Mouse (Mus musculus): ENCODE measurements at regions not wholly inside any gene's neighbourhood (a gene's known extent, or its start where the extent isn't known, plus 50 kb on each side); places are given as distances from the start of the nearest gene placed in this dataset.

GRCm38 (mm10) chr2:30676450-30676832, 81.6 kb downstream of the Cstad start:
- no peak for TF ChIP-seq CTCF (IDR thresholded peaks at IDR 0.05; ENCODE audit: low read depth)
- Histone ChIP-seq H3K9ac (peak overlapping the region; percentile 8; the same call in 1 of the 2 replicates), H3K9me3 (ENCODE audit: low read depth, low read length) (no peaks in the 10 kb centered on the region; the same call in 1 of the 2 replicates), H3K4me1 (ENCODE audit: insufficient read depth) (peaks cover 24% of the 10 kb centered on the region), H3K4me3 (ENCODE audit: low read depth, low read length) (peak overlapping the region; percentile 29), H3K27ac (ENCODE audit: low read depth) (peak overlapping the region; percentile 97), H3K27me3 (ENCODE audit: insufficient read depth, low read length) (no peaks in the 10 kb centered on the region), H3K36me3 (ENCODE audit: insufficient read depth) (no peaks in the 10 kb centered on the region), H3K4me2 (peak overlapping the region; percentile 72)
- WGBS = 7% methylated on average over 7 of the region's 7 CpGs
- peak; percentile 23; the same call in 1 of the 2 replicates for ATAC-seq (ENCODE audit: insufficient read depth)
- no peak for DNase-seq

DNA sequence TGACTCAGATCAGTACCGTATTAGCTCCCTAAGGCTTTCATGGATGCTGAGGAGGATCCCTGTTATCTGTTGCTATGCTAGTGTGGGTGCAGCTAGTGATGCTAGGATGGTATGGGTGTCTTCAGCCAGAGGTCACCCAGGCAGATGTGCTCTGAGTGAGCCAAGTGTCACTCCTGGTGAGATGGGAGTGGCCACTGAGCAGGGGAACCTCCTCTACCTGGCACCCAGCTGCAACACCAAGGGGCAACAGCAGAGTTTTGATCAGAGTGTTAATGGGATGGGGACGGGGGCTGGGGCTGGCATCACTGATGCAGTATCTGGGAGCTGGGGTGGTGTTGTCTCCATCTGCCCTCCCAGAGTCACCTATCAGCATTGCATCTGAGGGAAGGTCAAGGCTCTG, 81.0 kb downstream of the Cstad start:
- DNase-seq = no peak
- Histone ChIP-seq H3K27ac (ENCODE audit: low read depth) (peak overlapping the region; percentile 97; the same call in 1 of the 2 replicates), H3K27me3 (ENCODE audit: insufficient read depth, low read length) (no peaks in the 10 kb centered on the region), H3K4me1 (ENCODE audit: insufficient read depth) (peaks cover 21% of the 10 kb centered on the region), H3K9me3 (ENCODE audit: low read depth, low read length) (no peaks in the 10 kb centered on the region; the same call in 1 of the 2 replicates), H3K36me3 (ENCODE audit: insufficient read depth) (no peaks in the 10 kb centered on the region), H3K9ac (no peak overlapping the region), H3K4me3 (ENCODE audit: low read depth, low read length) (no peak overlapping the region), H3K4me2 (no peak overlapping the region)
- no peak for TF ChIP-seq CTCF (IDR thresholded peaks at IDR 0.05; ENCODE audit: low read depth)
- ATAC-seq (ENCODE audit: insufficient read depth) = 0 out of 2 replicates have a peak, but pooled peaks have one; percentile 4
- 84% methylated on average over 2 of the region's 2 CpGs for WGBS

DNA sequence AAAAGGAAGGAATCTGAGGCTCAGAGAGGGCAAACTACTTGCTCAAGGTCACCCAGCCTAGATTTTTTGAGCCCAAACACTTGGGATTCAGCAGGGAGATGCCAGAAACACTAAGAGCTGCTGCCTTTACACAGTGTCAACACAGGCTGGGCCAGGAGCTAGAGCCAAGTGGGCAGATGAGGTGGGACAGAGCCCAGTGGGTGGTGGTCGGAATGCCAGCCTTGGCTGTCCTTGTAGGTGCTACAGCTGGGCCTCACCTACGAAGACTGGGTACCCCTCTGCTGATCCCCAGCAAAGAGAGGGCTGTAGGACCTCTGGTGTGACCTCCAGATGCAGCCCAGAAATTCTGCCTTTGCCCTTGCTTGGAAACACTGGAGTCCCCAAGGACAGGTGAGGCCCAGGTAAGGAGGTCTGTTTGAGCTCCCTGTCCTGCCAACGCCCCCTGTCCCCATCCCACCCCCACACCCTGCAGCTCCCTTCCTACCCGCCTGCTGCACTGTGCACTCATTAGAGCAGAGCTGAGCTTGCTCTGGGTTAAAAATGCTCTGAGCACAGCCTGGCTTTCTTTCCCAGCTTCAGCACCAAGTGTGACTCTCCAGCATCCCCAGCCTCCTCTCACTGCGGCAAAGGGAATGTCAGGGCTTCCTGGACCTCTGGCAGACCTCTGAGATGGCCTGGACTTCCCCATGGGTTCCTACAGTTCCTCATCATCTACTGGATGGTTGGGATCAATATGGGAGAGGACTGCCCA, 76.2 kb downstream of the Cstad start:
- DNase-seq = no peak
- ATAC-seq (ENCODE audit: insufficient read depth) = no peak
- H3K4me2 ChIP-seq = no peak overlapping the region
- H3K27ac ChIP-seq (ENCODE audit: low read depth) = no peak overlapping the region
- WGBS = 58% methylated on average over 5 of the region's 5 CpGs
- no peak overlapping the region for H3K4me3 ChIP-seq (ENCODE audit: low read depth, low read length)
- no peak overlapping the region for H3K9ac ChIP-seq
- peaks cover 14% of the 10 kb centered on the region for H3K4me1 ChIP-seq (ENCODE audit: insufficient read depth)
- no peaks in the 10 kb centered on the region for H3K36me3 ChIP-seq (ENCODE audit: insufficient read depth)
- no peaks in the 10 kb centered on the region for H3K9me3 ChIP-seq (ENCODE audit: low read depth, low read length)
- TF ChIP-seq CTCF (IDR thresholded peaks at IDR 0.05; ENCODE audit: low read depth) = no peak
- no peaks in the 10 kb centered on the region for H3K27me3 ChIP-seq (ENCODE audit: insufficient read depth, low read length)

- no peak for TF ChIP-seq CTCF (IDR thresholded peaks at IDR 0.05; ENCODE audit: low read depth)
- H3K36me3 ChIP-seq (ENCODE audit: insufficient read depth) = no peaks in the 10 kb centered on the region
- H3K4me2 ChIP-seq = no peak overlapping the region
- no peak overlapping the region for H3K9ac ChIP-seq
- peaks cover 18% of the 10 kb centered on the region for H3K4me1 ChIP-seq (ENCODE audit: insufficient read depth)
- H3K27me3 ChIP-seq (ENCODE audit: insufficient read depth, low read length) = no peaks in the 10 kb centered on the region
- DNase-seq (peak; percentile 62), ATAC-seq (ENCODE audit: insufficient read depth) (peak; percentile 33; the same call in 1 of the 2 replicates)
- 12% methylated on average over 8 of the region's 8 CpGs for WGBS
- H3K27ac ChIP-seq (ENCODE audit: low read depth) = peak overlapping the region; percentile 72; the same call in 1 of the 2 replicates
- H3K4me3 ChIP-seq (ENCODE audit: low read depth, low read length) = no peak overlapping the region
- H3K9me3 ChIP-seq (ENCODE audit: low read depth, low read length) = no peaks in the 10 kb centered on the region
Measured at GRCm38 (mm10) chr2:30667468-30667867, 72.6 kb downstream of the Cstad start.

DNA sequence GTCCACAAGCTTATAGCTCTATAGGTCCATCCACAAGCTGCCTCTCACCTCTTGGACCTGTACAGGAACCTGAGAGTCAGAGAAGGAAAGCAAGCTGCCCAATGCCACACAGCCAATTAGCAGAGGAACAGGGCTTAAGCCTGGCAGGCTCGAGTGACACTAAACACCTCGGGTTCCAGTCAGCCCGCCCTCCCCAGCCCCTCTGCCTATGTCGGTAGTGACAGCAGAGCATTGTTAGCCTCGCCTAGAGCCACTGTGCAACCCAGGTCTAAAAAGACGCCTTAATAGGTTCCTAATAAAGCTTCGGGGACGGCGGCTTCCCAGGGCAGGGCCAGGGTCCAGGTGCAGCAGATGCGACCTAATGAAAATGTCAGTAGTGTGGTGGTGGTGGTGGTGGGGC, 66.3 kb downstream of the Cstad start:
- TF ChIP-seq CTCF (IDR thresholded peaks at IDR 0.05; ENCODE audit: low read depth) = no peak
- DNase-seq (no peak), ATAC-seq (ENCODE audit: insufficient read depth) (no peak)
- H3K4me2 ChIP-seq = no peak overlapping the region
- H3K27ac ChIP-seq (ENCODE audit: low read depth) = peak overlapping the region; percentile 100; the same call in 1 of the 2 replicates
- 54% methylated on average over 10 of the region's 10 CpGs for WGBS
- no peaks in the 10 kb centered on the region for H3K9me3 ChIP-seq (ENCODE audit: low read depth, low read length)
- no peak overlapping the region for H3K4me3 ChIP-seq (ENCODE audit: low read depth, low read length)
- H3K4me1 ChIP-seq (ENCODE audit: insufficient read depth) = peaks cover 45% of the 10 kb centered on the region
- 0 out of 2 replicates have a peak overlapping the region, but pooled peaks have one; percentile 17 for H3K9ac ChIP-seq
- H3K36me3 ChIP-seq (ENCODE audit: insufficient read depth) = no peaks in the 10 kb centered on the region
- no peaks in the 10 kb centered on the region for H3K27me3 ChIP-seq (ENCODE audit: insufficient read depth, low read length)

DNA sequence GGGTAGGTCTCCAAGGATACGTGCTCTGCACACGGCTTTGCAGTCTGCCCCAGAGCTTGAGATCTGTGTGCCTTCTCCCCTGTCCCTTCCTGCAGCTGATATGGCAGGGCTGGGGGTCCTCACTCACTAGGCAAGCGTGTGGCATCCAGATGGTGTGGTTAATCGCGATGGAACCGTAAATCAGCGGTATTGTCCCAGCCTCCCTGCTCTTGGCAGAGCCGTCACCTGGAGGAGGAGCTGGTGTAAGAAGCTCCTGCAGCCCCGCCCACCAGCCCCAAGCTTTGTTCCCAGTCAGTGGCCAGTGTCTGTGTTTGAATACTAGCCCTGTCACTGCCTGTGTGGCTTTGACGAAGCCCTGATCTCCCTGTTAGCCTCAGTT, 65.8 kb downstream of the Cstad start:
- H3K27ac ChIP-seq (ENCODE audit: low read depth) = peak overlapping the region; percentile 100
- H3K4me2 ChIP-seq = no peak overlapping the region
- no peak overlapping the region for H3K4me3 ChIP-seq (ENCODE audit: low read depth, low read length)
- no peaks in the 10 kb centered on the region for H3K36me3 ChIP-seq (ENCODE audit: insufficient read depth)
- no peaks in the 10 kb centered on the region for H3K9me3 ChIP-seq (ENCODE audit: low read depth, low read length)
- TF ChIP-seq CTCF (IDR thresholded peaks at IDR 0.05; ENCODE audit: low read depth) = no peak
- WGBS = 23% methylated on average over 10 of the region's 10 CpGs
- DNase-seq (peak; percentile 50), ATAC-seq (ENCODE audit: insufficient read depth) (no peak)
- no peaks in the 10 kb centered on the region for H3K27me3 ChIP-seq (ENCODE audit: insufficient read depth, low read length)
- 0 out of 2 replicates have a peak overlapping the region, but pooled peaks have one; percentile 17 for H3K9ac ChIP-seq
- peaks cover 45% of the 10 kb centered on the region for H3K4me1 ChIP-seq (ENCODE audit: insufficient read depth)

- no peak overlapping the region for H3K4me3 ChIP-seq (ENCODE audit: low read depth, low read length)
- no peak overlapping the region for H3K4me2 ChIP-seq
- ATAC-seq (ENCODE audit: insufficient read depth) (no peak), DNase-seq (no peak)
- H3K4me1 ChIP-seq (ENCODE audit: insufficient read depth) = peaks cover 43% of the 10 kb centered on the region
- no peaks in the 10 kb centered on the region for H3K36me3 ChIP-seq (ENCODE audit: insufficient read depth)
- no peak for TF ChIP-seq CTCF (IDR thresholded peaks at IDR 0.05; ENCODE audit: low read depth)
- peak overlapping the region; percentile 31; the same call in 1 of the 2 replicates for H3K9ac ChIP-seq
- WGBS = 30% methylated on average over 11 of the region's 11 CpGs
- peak overlapping the region; percentile 100 for H3K27ac ChIP-seq (ENCODE audit: low read depth)
- H3K9me3 ChIP-seq (ENCODE audit: low read depth, low read length) = no peaks in the 10 kb centered on the region
- no peaks in the 10 kb centered on the region for H3K27me3 ChIP-seq (ENCODE audit: insufficient read depth, low read length)
Measured at GRCm38 (mm10) chr2:30659836-30660612, 65.2 kb downstream of the Cstad start.
